Comparison of ENCODE assay signal across 13 mouse cellular contexts in the genomic region with DNA sequence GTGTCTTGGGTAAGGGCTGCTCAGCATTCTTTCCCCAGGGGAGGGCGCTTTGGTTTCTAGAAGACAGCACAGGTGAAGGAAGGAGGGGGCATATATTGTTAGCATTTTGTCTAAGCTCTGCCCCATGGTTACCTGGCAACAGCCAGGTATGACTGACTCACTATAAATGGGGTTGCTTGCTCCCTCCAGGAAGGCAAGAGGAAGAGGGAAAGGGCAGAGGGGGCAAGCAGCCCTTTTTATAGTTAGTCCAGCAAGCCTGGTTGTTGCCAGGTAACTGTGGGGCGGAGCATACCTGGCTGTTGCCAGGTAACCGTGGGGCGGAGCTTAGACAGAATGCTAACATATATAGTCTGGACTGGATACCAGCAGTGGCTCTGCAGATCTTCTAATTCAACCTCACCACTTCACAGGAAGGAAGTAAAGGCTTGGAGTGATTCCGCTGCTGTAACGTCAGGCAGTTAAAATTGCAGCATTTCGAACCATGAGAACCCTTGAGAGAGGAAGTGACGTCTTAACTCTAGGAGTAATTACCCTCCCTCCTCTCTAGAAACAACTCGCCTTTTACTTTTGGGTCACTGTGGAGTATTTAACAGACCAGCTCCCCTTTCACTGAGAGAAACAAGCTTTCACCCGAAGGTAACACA.
A peak's percentile ranks its signal among the peaks of the same experiment; 100 is the strongest.
DNase-seq lines count a peak whose midpoint lies in the region; ATAC-seq and TF ChIP-seq lines count a peak whose summit lies in the region.
"Had no signal": no experiment of that assay in that cellular context is flagged by ENCODE, and none has a peak within 500 bp of the region (broad histone marks: within the 10 kb centered on the region; RNA-seq: fewer than 3 reads in every experiment).

No protein-coding gene starts in this region.

- intact Hi-C loops in heart, adult 2 months (cut with DNase I) = loop anchor here (5.0 kb wide), 2 partner anchors 35 to 75 kb away; a partner anchor contains a TSS

- no peak overlapping the region for H3K9ac ChIP-seq in heart, adult 2 months (ENCODE audit: low read depth, low read length)
- no peak overlapping the region for H3K9ac ChIP-seq in liver, adult 2 months (ENCODE audit: low read depth, low read length)
- H3K9ac ChIP-seq in neural tube, embryonic 15.5 days (replicated peaks) = no peak overlapping the region
- H3K9ac ChIP-seq: liver, embryonic 15.5 days had no signal

- no peaks in the 10 kb centered on the region for H3K36me3 ChIP-seq in heart, adult 2 months (ENCODE audit: control insufficient read depth, insufficient read depth, low read length)
- H3K36me3 ChIP-seq in liver, adult 2 months (ENCODE audit: control insufficient read depth, insufficient read depth, low read length) = no peaks in the 10 kb centered on the region
- H3K36me3 ChIP-seq in limb, embryonic 10.5 days = no peaks in the 10 kb centered on the region
- H3K36me3 ChIP-seq in neural tube, embryonic 15.5 days = no peaks in the 10 kb centered on the region
- H3K36me3 ChIP-seq: liver, embryonic 15.5 days had no signal

- H3K9me3 ChIP-seq in limb, embryonic 10.5 days (replicated peaks) = no peaks in the 10 kb centered on the region
- H3K9me3 ChIP-seq in neural tube, embryonic 15.5 days (replicated peaks) = no peaks in the 10 kb centered on the region
- H3K9me3 ChIP-seq: liver, embryonic 15.5 days had no signal

- ATAC-seq in neural tube, embryonic 15.5 days (ENCODE audit: low FRiP score) = no peak

- TF ChIP-seq EP300 in heart, adult 2 months (IDR thresholded peaks at IDR 0.05; ENCODE audit: insufficient read depth, low read depth, low read length) = no peak

- no peak for TF ChIP-seq CTCF in heart, adult 2 months (IDR thresholded peaks at IDR 0.05)
- TF ChIP-seq CTCF in liver, adult 2 months (IDR thresholded peaks at IDR 0.05; ENCODE audit: low read depth, low read length) = no peak

- H3K27me3 ChIP-seq in heart, adult 2 months (ENCODE audit: control insufficient read depth, insufficient read depth, low read length) = no peaks in the 10 kb centered on the region
- H3K27me3 ChIP-seq in liver, adult 2 months (ENCODE audit: control insufficient read depth, insufficient read depth, low read length) = no peaks in the 10 kb centered on the region
- H3K27me3 ChIP-seq in limb, embryonic 10.5 days (ENCODE audit: low read depth, poor library complexity, severe bottlenecking) = no peaks in the 10 kb centered on the region
- H3K27me3 ChIP-seq in neural tube, embryonic 15.5 days (replicated peaks) = no peaks in the 10 kb centered on the region
- H3K27me3 ChIP-seq: liver, embryonic 15.5 days had no signal

- peaks cover 6% of the 10 kb centered on the region; the same call in 1 of the 2 replicates for H3K4me1 ChIP-seq in heart, adult 2 months (ENCODE audit: control insufficient read depth, insufficient read depth, low read length)
- no peaks in the 10 kb centered on the region; the same call in 1 of the 2 replicates for H3K4me1 ChIP-seq in liver, adult 2 months (ENCODE audit: control insufficient read depth, insufficient read depth, low read length)
- H3K4me1 ChIP-seq in limb, embryonic 10.5 days = peaks cover 51% of the 10 kb centered on the region
- peaks cover 52% of the 10 kb centered on the region for H3K4me1 ChIP-seq in neural tube, embryonic 15.5 days

- no peak for DNase-seq in heart, adult 2 months
- no peak for DNase-seq in heart, adult 8-10 months (ENCODE audit: low spot score)
- DNase-seq in liver, adult 2 months (ENCODE audit: extremely low read depth, low read depth, low spot score) = no peak
- DNase-seq in liver = no peak
- DNase-seq in limb, embryonic 10.5 days (ENCODE audit: low spot score) = no peak
- no peak for DNase-seq in layer of hippocampus, adult 9-10 months (ENCODE audit: low spot score)
- no peak for DNase-seq in cerebellum, adult 8-10 months
- DNase-seq: cerebellum, adult 9-10 months; heart, postnatal 4 days; retina, postnatal 1 day had no signal

- no peak overlapping the region for H3K4me3 ChIP-seq in heart, adult 2 months
- no peak overlapping the region for H3K4me3 ChIP-seq in liver, adult 2 months (ENCODE audit: insufficient read depth, low read depth, low read length)
- no peak overlapping the region for H3K4me3 ChIP-seq in limb, embryonic 10.5 days
- no peak overlapping the region for H3K4me3 ChIP-seq in neural tube, embryonic 15.5 days (replicated peaks)
- H3K4me3 ChIP-seq: liver, embryonic 15.5 days; myocyte had no signal

- 76% methylated on average over 10 of the region's 10 CpGs for WGBS in heart, adult 2 months
- 87% methylated on average over 10 of the region's 10 CpGs for WGBS in liver, adult 2 months
- 81% methylated on average over 10 of the region's 10 CpGs for WGBS in limb, embryonic 10.5 days
- 85% methylated on average over 10 of the region's 10 CpGs for WGBS in neural tube, embryonic 15.5 days

- TF ChIP-seq POLR2A in heart, adult 2 months (IDR thresholded peaks at IDR 0.05; ENCODE audit: insufficient read depth, low read depth, low read length) = no peak
- TF ChIP-seq POLR2A in liver, adult 2 months (IDR thresholded peaks at IDR 0.05; ENCODE audit: extremely low read depth, insufficient read depth, low read length) = no peak

- H3K79me2 ChIP-seq in heart, adult 2 months (replicated peaks; ENCODE audit: control insufficient read depth, insufficient read depth, low read length) = no peaks in the 10 kb centered on the region
- H3K79me2 ChIP-seq in liver, adult 2 months (ENCODE audit: control insufficient read depth, insufficient read depth, low read length) = no peaks in the 10 kb centered on the region

- no peak overlapping the region for H3K4me2 ChIP-seq in neural tube, embryonic 15.5 days
- H3K4me2 ChIP-seq: liver, embryonic 15.5 days had no signal

- H3K27ac ChIP-seq in heart, adult 2 months = peak overlapping the region; percentile 52; the same call in 1 of the 2 replicates
- peak overlapping the region; percentile 35; the same call in 1 of the 2 replicates for H3K27ac ChIP-seq in liver, adult 2 months (replicated peaks; ENCODE audit: insufficient read depth, low read depth, low read length)
- H3K27ac ChIP-seq in limb, embryonic 10.5 days = peak overlapping the region; percentile 30; the same call in 1 of the 2 replicates
- peak overlapping the region; percentile 56 for H3K27ac ChIP-seq in neural tube, embryonic 15.5 days (replicated peaks)
- H3K27ac ChIP-seq: liver, embryonic 15.5 days had no signal
